Mouse (Mus musculus) frontal cortex, adult 2 months (tissue): Measurements from ENCODE around the gene Samd4b. TPM values are rescaled to one million over a fixed set of nuclear protein-coding genes. Genes with fewer than 3 reads are reported as not detected.
A peak's percentile ranks its signal among the peaks of the same experiment; 100 is the strongest.

Source experiments
- DNase-seq, 2 experiments: peaks; one replicate each; pipeline ENCODE4 v3.0.0; 2022; ENCODE audit warnings: low spot score in 1 of 2; ENCODE audit errors: extremely low spot score in 1 of 2
- polyA plus RNA-seq: library from polyadenylated mRNA; depleted of rRNA; stranded (reverse); fragments of >200 nt; gene quantifications from 2 replicates; pipeline ENCODE4 v1.2.3, GENCODE M21; 2012

Samd4b gene
- polyA plus RNA-seq, 1 experiment, result 62.4 TPM

- no peak for DNase-seq
Observed at GRCm38 (mm10) chr7:28593206-28594111, 4.5 kb downstream of the Samd4b start.

DNA sequence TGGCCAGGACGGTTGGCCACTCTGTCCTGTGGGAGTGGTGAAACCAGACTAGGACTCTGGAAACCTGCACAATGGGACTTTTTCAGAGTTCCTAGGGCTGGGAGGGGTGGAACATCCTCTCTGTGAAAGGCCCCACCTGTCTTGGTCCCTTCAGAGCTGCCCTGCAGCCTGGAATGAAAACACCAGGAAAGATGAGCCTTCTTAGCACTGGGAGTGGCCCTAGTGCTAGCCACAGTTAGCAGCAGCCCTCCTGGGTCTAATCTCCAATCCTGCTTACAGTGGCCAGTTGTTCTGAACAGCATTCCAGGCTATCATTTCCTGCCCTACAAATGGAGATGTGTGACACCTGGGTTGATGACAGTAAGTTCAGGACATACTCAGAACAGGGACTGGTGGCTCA, 6.1 kb downstream of the Samd4b start:
- DNase-seq, result no peak

- DNase-seq, result no peak
Observed at GRCm38 (mm10) chr7:28587644-28588043, 10.3 kb downstream of the Samd4b start.

DNA sequence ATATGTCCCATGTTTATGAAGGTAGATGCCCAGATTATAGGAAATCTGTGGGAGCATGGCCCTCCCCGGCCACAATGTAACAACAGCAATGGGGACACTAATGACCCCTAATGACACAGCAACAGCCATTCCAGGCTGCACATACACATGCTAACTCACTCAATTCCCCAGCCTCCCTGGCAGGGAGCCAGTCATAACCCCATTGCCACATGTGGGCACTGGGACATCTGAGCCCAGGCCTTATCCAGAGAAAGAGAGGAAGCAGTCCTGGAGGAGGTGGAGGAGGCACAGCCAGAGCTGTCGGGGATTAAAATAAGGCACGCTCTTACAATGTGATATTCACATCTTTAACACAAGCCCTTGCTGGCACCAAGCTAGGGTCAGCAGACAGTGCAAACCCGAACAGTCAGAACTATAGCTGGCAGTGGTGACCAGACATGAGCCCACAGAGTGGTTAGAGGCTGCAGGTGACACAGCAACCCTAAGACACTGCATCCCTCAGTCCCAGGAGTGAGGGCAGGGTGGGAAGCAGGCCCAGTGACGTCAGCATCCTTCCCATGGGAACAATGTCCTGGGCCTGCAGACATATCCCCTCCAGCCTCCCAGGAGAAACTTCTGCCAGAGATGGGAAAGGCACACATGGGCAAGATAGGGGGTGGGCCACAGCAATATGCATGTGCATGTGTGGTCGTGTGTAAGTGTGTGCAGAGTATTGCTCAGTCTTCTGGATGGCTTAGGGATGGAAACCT, 11.1 kb downstream of the Samd4b start:
- DNase-seq, result no peak

DNA sequence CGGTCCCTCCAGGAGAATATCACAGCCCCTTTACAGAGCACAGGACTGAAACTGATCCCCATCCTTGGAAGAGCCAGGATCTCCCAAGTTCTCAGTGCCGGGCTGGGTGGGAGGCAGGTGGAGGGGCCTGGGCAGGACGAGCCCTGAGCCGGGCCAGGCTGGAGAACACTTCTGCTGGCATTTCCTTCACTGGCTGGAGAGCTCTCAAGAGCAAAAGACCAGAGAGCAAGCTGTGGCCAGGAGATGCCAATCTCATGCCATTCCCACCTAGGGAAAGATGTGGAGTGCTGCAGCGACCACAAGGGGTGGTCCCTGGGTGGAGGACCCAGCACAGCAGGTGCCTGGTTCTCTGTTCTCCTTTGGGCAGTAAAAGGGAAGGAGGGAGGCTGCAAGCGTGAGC, 12.9 kb downstream of the Samd4b start:
- no peak for DNase-seq

DNA sequence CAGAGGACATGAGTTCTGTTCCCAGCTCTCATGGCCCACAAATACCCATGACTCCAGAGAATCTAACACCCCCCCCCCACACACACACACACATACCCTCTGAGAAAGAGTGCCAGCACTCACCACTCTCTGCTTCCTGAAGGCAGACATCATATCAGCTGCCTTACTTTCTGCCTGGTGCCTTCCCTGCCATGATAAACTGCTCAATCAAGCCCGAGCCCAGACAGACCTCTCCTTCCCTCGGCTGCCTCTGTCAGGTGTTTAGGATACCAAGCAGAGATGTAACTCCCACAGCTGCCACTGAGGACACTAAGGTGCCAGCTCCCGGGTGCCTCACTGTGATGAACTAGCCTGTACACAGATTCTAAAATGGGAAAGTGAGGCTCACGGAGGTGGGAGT, 13.5 kb downstream of the Samd4b start:
- no peak for DNase-seq

GRCm38 (mm10) chr7:28583570-28584344, 14.2 kb downstream of the Samd4b start:
- DNase-seq, result peak in 1 of 2 experiments; percentile 43

GRCm38 (mm10) chr7:28582841-28583240, 15.1 kb downstream of the Samd4b start:
- DNase-seq, result no peak

DNA sequence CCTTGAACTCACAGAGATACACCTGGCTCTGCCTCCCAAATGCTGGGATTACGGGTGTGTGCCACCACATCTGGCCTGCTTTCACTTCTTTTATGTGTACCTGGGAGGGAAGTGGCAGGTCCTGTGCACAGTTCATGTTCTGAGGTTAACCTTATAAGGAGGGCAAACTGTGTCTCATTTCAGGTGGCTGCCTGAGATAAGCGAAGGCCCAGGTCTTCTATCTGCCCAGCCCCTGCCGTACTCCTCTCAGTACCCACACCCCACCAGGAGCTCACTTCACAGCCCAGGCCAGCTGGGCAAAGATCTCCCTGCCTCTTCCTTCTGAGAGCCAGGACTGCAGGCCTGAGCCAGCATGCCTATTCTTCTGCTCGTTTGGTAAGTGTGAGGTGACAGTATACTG, 16.2 kb downstream of the Samd4b start:
- DNase-seq, result no peak

DNA sequence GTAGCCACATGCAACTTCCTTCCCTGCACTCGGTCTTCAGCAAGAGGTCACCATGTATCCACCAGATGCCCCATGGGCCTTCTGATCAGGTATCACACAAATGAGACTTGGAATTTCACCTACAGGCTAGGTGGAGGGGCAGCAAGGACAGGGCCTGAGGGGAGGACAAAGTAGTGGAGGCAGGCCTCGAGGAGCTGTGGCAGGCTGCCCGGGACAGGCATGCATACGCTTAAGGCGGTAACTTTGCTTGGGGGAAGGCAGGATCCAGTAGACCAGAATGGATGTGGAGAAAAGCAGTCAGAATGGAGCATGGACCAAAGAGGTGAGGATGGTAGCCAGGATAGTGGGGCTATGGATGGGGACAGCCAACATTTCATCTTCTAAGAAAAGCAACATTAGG, 18.1 kb downstream of the Samd4b start:
- DNase-seq, result no peak

GRCm38 (mm10) chr7:28578543-28579053, 19.3 kb downstream of the Samd4b start:
- DNase-seq, result no peak

GRCm38 (mm10) chr7:28577826-28578542, 20.0 kb downstream of the Samd4b start:
- DNase-seq, result no peak

GRCm38 (mm10) chr7:28576271-28576914, 21.6 kb downstream of the Samd4b start:
- peak in 1 of 2 experiments; percentile 46 for DNase-seq

GRCm38 (mm10) chr7:28575597-28575996, 22.3 kb downstream of the Samd4b start:
- DNase-seq, result no peak

- no peak for DNase-seq
Observed at GRCm38 (mm10) chr7:28573236-28573635, 24.7 kb downstream of the Samd4b start.

DNA sequence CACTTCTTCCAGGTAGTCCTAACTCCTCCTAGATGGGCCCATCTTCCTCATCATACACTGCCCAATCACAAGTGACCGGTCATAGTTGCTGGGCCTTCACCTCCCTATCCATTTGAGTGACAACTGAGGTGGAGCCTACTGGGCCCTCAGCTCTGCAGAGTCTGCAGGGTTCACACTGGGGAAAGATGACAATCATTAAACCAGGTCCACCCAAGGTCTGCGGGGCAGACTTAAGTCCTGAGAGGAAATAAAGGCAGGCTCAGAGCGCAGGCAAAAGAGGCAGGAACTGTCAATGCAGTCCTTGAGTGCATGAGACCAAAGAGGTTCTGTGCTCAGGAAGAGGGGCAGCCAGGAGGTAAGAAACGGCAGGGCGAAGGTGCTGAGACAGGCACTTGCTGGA, 25.3 kb downstream of the Samd4b start:
- no peak for DNase-seq

DNA sequence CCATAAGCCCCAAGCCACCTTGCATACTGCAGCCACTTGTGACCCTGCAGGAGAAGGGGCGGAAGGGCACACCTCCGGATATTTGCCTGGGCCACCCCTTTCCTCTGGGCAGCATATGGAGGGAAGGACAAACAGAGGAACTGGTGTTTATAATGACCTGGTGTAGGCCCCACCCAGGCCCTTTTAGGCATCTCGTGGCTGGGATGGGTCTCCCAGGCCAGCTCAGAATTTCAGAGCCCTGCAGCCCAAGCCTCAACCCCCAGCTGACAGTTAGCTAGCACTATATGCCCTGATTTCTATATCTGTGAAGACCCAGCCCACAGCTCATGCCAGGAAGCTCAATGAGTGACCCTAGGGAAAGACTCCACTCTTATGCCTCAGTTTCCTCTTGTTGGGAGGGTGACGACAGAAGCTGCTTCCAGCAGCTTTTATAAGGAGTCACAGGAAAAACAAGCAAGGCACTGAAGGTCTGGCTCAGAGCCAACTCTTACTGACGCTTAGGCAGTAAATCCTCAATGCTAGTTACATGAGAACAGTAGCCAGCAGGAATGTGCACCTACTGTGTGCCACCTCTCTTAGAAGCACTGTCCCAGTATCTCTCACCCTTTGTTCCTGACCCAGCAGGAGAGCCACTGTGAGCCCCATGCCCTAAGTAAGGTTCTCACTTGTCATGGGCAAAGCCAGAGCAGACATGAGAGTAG, 26.8 kb downstream of the Samd4b start:
- peak in 1 of 2 experiments; percentile 31 for DNase-seq

DNA sequence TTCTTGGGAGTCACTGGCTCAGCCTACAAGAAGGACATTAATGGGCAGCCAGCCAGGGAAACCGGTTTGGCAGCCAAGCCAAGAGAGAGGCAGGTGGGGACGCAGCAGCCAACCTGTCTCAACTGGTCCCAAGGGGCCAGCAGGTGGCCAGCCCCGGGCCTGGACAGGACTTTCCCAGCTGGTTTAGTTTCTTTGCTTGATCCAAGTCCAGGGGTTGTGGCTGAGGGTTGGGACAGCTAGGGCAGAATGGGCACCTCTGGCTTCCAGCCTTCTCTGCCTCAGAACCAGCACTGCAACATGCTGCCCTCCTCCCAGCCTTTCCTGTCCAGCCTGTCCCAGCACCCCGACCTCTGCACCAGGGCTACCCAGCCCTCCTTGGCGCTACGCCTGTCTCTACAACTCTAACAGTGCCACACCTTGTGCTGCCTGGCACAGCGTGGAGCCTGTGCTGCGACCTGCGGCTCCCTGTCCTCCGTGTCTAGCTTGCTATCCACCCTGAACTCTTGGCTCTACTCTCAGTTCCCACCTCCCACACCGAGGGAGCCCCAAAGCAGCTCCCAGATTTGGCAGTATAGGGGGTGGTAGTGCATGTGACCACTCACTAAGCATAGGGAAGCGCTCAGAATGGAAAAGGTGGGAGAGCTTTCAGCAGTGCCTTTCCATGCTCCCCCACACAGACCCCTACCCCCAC, 27.5 kb downstream of the Samd4b start:
- peak in 1 of 2 experiments; percentile 47 for DNase-seq
